ENCODE assay signal across 7 mouse cellular contexts in genomic region chr9:110407311-110408098, GRCm38 (mm10). TPM values are rescaled to one million over a fixed set of nuclear protein-coding genes. Genes with fewer than 3 reads are reported as not detected.
DNase-seq lines count a peak whose midpoint lies in the region; ATAC-seq and TF ChIP-seq lines count a peak whose summit lies in the region.

No protein-coding gene starts in this region.

- H3K9me3 ChIP-seq in lung, postnatal 0 days (ENCODE audit: low read length), result no peaks in the 10 kb centered on the region
- H3K9me3 ChIP-seq in hindbrain, embryonic 16.5 days (ENCODE audit: control insufficient read depth, low read length), result no peaks in the 10 kb centered on the region
- H3K9me3 ChIP-seq in midbrain, embryonic 14.5 days (ENCODE audit: control insufficient read depth, low read length), result no peaks in the 10 kb centered on the region

- no peaks in the 10 kb centered on the region for H3K27me3 ChIP-seq in lung, postnatal 0 days (replicated peaks; ENCODE audit: insufficient read depth, low read length)
- no peaks in the 10 kb centered on the region for H3K27me3 ChIP-seq in hindbrain, embryonic 16.5 days (replicated peaks; ENCODE audit: control insufficient read depth, insufficient read depth, low read length)
- no peaks in the 10 kb centered on the region for H3K27me3 ChIP-seq in midbrain, embryonic 14.5 days (ENCODE audit: control insufficient read depth, insufficient read depth, low read length)

- 1% methylated on average over 31 of the region's 41 CpGs for WGBS in lung, postnatal 0 days
- 2% methylated on average over 40 of the region's 41 CpGs for WGBS in hindbrain, embryonic 16.5 days
- 2% methylated on average over 41 of the region's 41 CpGs for WGBS in midbrain, embryonic 14.5 days

- peak overlapping the region; percentile 82 for H3K4me3 ChIP-seq in lung, postnatal 0 days (ENCODE audit: low read depth, low read length)
- H3K4me3 ChIP-seq in hindbrain, embryonic 16.5 days (ENCODE audit: low read length), result peak overlapping the region; percentile 95
- H3K4me3 ChIP-seq in midbrain, embryonic 14.5 days (replicated peaks; ENCODE audit: low read depth, low read length), result peak overlapping the region; percentile 82

- peak overlapping the region; percentile 80 for H3K4me2 ChIP-seq in lung, postnatal 0 days (replicated peaks; ENCODE audit: low read depth, low read length)
- H3K4me2 ChIP-seq in hindbrain, embryonic 16.5 days (ENCODE audit: low read length), result peak overlapping the region; percentile 76
- peak overlapping the region; percentile 95 for H3K4me2 ChIP-seq in midbrain, embryonic 14.5 days (ENCODE audit: low read length)

- ATAC-seq in lung, postnatal 0 days, result peak; percentile 45
- ATAC-seq in hindbrain, embryonic 16.5 days, result peak; percentile 73
- ATAC-seq in midbrain, embryonic 14.5 days (ENCODE audit: low FRiP score, low TSS enrichment), result peak; percentile 61

- H3K27ac ChIP-seq in lung, postnatal 0 days (ENCODE audit: low read length), result peak overlapping the region; percentile 80
- peak overlapping the region; percentile 85 for H3K27ac ChIP-seq in hindbrain, embryonic 16.5 days (ENCODE audit: low read depth, low read length)
- H3K27ac ChIP-seq in midbrain, embryonic 14.5 days (replicated peaks; ENCODE audit: low read depth, low read length), result peak overlapping the region; percentile 82

- no peak for TF ChIP-seq CTCF in lung, postnatal 0 days (IDR thresholded peaks at IDR 0.05)

- H3K9ac ChIP-seq in lung, postnatal 0 days (replicated peaks; ENCODE audit: low read depth), result peak overlapping the region; percentile 67
- peak overlapping the region; percentile 92 for H3K9ac ChIP-seq in hindbrain, embryonic 16.5 days (ENCODE audit: low read depth, low read length)
- peak overlapping the region; percentile 75 for H3K9ac ChIP-seq in midbrain, embryonic 14.5 days (replicated peaks; ENCODE audit: low read length)

- no peak for TF ChIP-seq EP300 in lung, postnatal 0 days (IDR thresholded peaks at IDR 0.05)

- no peaks in the 10 kb centered on the region for H3K36me3 ChIP-seq in lung, postnatal 0 days (ENCODE audit: insufficient read depth, low read length)
- no peaks in the 10 kb centered on the region for H3K36me3 ChIP-seq in hindbrain, embryonic 16.5 days (ENCODE audit: control insufficient read depth, insufficient read depth, low read length)
- 0 out of 2 replicates have a peak, but pooled peaks cover under 1% of the 10 kb centered on the region for H3K36me3 ChIP-seq in midbrain, embryonic 14.5 days (ENCODE audit: control insufficient read depth, insufficient read depth, low read length)

- peak; percentile 56 for DNase-seq in lung, postnatal 0 days (ENCODE audit: low spot score)
- DNase-seq in lung, postnatal 25 days (ENCODE audit: low spot score), result no peak
- DNase-seq in NIH3T3 (ENCODE audit: low read depth), result peak; percentile 63
- DNase-seq in embryo, embryonic 11.5 days (ENCODE audit: low read depth, low spot score), result peak; percentile 8
- no peak for DNase-seq in midbrain, embryonic 14.5 days
- no peak for DNase-seq in ovary, postnatal 14 days (ENCODE audit: low spot score)

- 0 out of 2 replicates have a peak, but pooled peaks cover 6% of the 10 kb centered on the region for H3K4me1 ChIP-seq in lung, postnatal 0 days (ENCODE audit: insufficient read depth, low read depth, low read length)
- peaks cover 20% of the 10 kb centered on the region for H3K4me1 ChIP-seq in hindbrain, embryonic 16.5 days (ENCODE audit: control insufficient read depth, insufficient read depth, low read depth, low read length)
- H3K4me1 ChIP-seq in midbrain, embryonic 14.5 days (ENCODE audit: control insufficient read depth, insufficient read depth, low read length), result peaks cover 12% of the 10 kb centered on the region

RNA-seq across cellular contexts. Expression of gene Ptpn23, which starts 0.5 kb away (rescaled TPM):
- 8.8 and 11.2 TPM in 2 replicates for polyA plus RNA-seq in lung, postnatal 0 days (2015; fragmentation: Nextera tagmentation; extraction: Ambion mirVana)
- 19.2 and 24.5 TPM in 2 replicates for polyA plus RNA-seq in hindbrain, embryonic 16.5 days (2015; fragmentation: Nextera tagmentation; extraction: Ambion mirVana)
- 22.1 and 22.4 TPM in 2 replicates for polyA plus RNA-seq in midbrain, embryonic 14.5 days (2014; fragmentation: Nextera tagmentation; extraction: Ambion mirVana)

RNA-seq across cellular contexts. Expression of gene Ngp, which starts 12.0 kb away (rescaled TPM):
- 24.6 and 30.7 TPM in 2 replicates for polyA plus RNA-seq in lung, postnatal 0 days (2015; fragmentation: Nextera tagmentation; extraction: Ambion mirVana)
- polyA plus RNA-seq in hindbrain, embryonic 16.5 days (2015; fragmentation: Nextera tagmentation; extraction: Ambion mirVana), result 1.3 and 1.9 TPM in 2 replicates
- 0.34 TPM in 1 of 2 replicates, not detected in the other for polyA plus RNA-seq in midbrain, embryonic 14.5 days (2014; fragmentation: Nextera tagmentation; extraction: Ambion mirVana)

Comparison
In these comparisons a context has a peak if more than half of its experiments do, and no peak if none do; other contexts are left out.
1. DNase-seq: peak in lung, postnatal 0 days (single experiment), NIH3T3 (single experiment) and embryo, embryonic 11.5 days (single experiment); none in lung, postnatal 25 days (single experiment), midbrain, embryonic 14.5 days (single experiment) and ovary, postnatal 14 days (single experiment).
2. Peak in every context shown above with its lines, with median percentiles within 50 percentile points of each other: ATAC-seq, H3K27ac ChIP-seq, H3K4me2 ChIP-seq, H3K4me3 ChIP-seq and H3K9ac ChIP-seq.